Mouse (Mus musculus) midbrain, postnatal 0 days (tissue): Measurements from ENCODE around the gene Hap1. TPM values are rescaled to one million over a fixed set of nuclear protein-coding genes. Genes with fewer than 3 reads are reported as not detected.

Experiments used
- ATAC-seq: fragments of 200-750 bp; cut with Nextera tagmentation; 2 replicates; pipeline ENCODE4 v1.8.0; 2017; ENCODE audit warnings: moderate number of reproducible peaks, mild to moderate bottlenecking, moderate TSS enrichment, moderate library complexity; ENCODE audit not compliant: low FRiP score
- DNase-seq: peaks from one replicate; pipeline ENCODE4 v3.0.0-alpha.2; 2015; ENCODE audit warnings: low spot score
- H3K27ac ChIP-seq: fragments of 300-500 bp; sonication (generic); 2 replicates; pipeline ENCODE4 v1.5.1; 2014; ENCODE audit warnings: low read depth, mild to moderate bottlenecking, low read length, mixed read lengths
- H3K27me3 ChIP-seq: fragments of 300-500 bp; sonication (generic); 2 replicates; pipeline ENCODE4 v1.6.1; 2014; ENCODE audit warnings: low read length, control low read depth, mixed read lengths; ENCODE audit not compliant: insufficient read depth
- H3K36me3 ChIP-seq: fragments of 300-500 bp; sonication (generic); 2 replicates; pipeline ENCODE4 v1.6.1; 2014; ENCODE audit warnings: low read length, control low read depth, mixed read lengths; ENCODE audit not compliant: insufficient read depth
- H3K4me1 ChIP-seq: fragments of 300-500 bp; sonication (generic); 2 replicates; pipeline ENCODE4 v1.6.1; 2014; ENCODE audit warnings: mild to moderate bottlenecking, control low read depth, antibody characterized with exemption, low read length, mixed read lengths; ENCODE audit not compliant: insufficient read depth
- H3K4me2 ChIP-seq: fragments of 300-500 bp; sonication (generic); 2 replicates; pipeline ENCODE4 v1.6.1; 2014; ENCODE audit warnings: low read depth, mild to moderate bottlenecking, low read length, mixed read lengths; ENCODE audit not compliant: poor library complexity, severe bottlenecking
- H3K4me3 ChIP-seq: fragments of 300-500 bp; sonication (generic); 2 replicates; pipeline ENCODE4 v1.5.1; 2014; ENCODE audit warnings: low read depth, mild to moderate bottlenecking, low read length, moderate library complexity
- H3K9ac ChIP-seq: fragments of 300-500 bp; sonication (generic); replicated peaks from 2 replicates; pipeline ENCODE4 v1.6.1; 2014; ENCODE audit warnings: mild to moderate bottlenecking, low read length, moderate library complexity, mixed read lengths; ENCODE audit not compliant: poor library complexity, severe bottlenecking
- H3K9me3 ChIP-seq: fragments of 300-500 bp; sonication (generic); 2 replicates; pipeline ENCODE4 v1.6.1; 2016; ENCODE audit warnings: low read length, control low read depth
- CTCF ChIP-seq: IDR thresholded peaks from 2 replicates; pipeline ENCODE4 v1.5.1; 2016; ENCODE audit warnings: antibody characterized with exemption, mild to moderate bottlenecking
- WGBS: fragments of 180-500 bp; shearing (Covaris S2); extraction: QIAGEN DNeasy Blood & Tissue Kit; methylation state at CpG from one replicate; pipeline ENCODE4 v1.1.7; 2014; 5-methylcytosine and 5-hydroxymethylcytosine counted together
- polyA plus RNA-seq: library from polyadenylated mRNA; unstranded; fragments of >200 nt; fragmentation: Nextera tagmentation; extraction: Ambion mirVana; gene quantifications from 2 replicates; pipeline ENCODE4 v1.2.1, GENCODE M21; 2015
- total RNA-seq: library from RNA; depleted of rRNA; stranded (reverse); fragments of >200 nt; gene quantifications from 2 replicates; pipeline ENCODE4 v1.2.3, GENCODE M21; 2014

Gene Hap1
- total and polyA plus RNA-seq, 2 experiments from 2014 or later, result 631 to 743 TPM

DNA sequence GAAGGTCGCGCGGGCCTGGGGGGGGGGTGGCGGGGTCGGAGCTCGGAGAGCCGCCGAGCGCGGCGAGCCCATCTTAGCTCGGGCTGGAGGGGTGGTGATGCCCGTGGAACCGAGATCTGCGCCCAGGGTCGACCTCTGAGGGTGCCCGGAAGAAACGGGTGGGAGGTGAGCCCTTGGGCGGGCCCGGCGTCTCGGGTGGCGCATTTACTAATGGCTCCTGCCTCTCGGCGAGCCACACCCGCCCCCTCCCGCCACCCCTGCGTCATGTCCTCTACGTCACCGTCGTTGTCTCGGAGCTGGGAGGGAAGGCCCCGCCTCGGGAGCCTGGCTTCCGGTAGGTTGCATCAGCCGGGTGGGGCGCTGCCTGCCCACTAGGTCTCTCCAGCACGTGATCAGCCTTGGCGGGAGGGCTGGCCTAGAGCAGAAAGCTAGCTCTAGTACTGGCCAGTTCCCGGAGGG is 35.7 kb downstream of the Hap1 start:
- peaks cover 10% of the 10 kb centered on the region for H3K36me3 ChIP-seq
- H3K4me1 ChIP-seq, result 0 out of 2 replicates have a peak, but pooled peaks cover 3% of the 10 kb centered on the region
- H3K9me3 ChIP-seq, result no peaks in the 10 kb centered on the region
- peak overlapping the region; percentile 100 for H3K27ac ChIP-seq
- H3K27me3 ChIP-seq, result no peaks in the 10 kb centered on the region
- H3K4me2 ChIP-seq, result peak overlapping the region; percentile 59
- peak overlapping the region; percentile 72 for H3K4me3 ChIP-seq
- 0% methylated on average over 27 of the region's 40 CpGs for WGBS
- ATAC-seq (peak; percentile 91), DNase-seq (peak; percentile 97)
- H3K9ac ChIP-seq, result peak overlapping the region; percentile 99
- peak; percentile 36 for TF ChIP-seq CTCF

- under 1% methylated on average over 41 of the region's 58 CpGs for WGBS
- peak within 1 kb of the TSS; percentile 99 for H3K9ac ChIP-seq
Observed at GRCm38 (mm10) chr11:100319492-100320171, 36.3 kb downstream of the Hap1 start, which contains the start of gene Eif1. Gene Eif1, plus strand, starts transcription at chr11:100319885.

GRCm38 (mm10) chr11:100318529-100319451 is 37.1 kb downstream of the Hap1 start:
- 88% methylated on average over 10 of the region's 10 CpGs for WGBS
- Histone ChIP-seq H3K36me3 (peaks cover 10% of the 10 kb centered on the region), H3K9me3 (no peaks in the 10 kb centered on the region), H3K27ac (peak overlapping the region; percentile 63; the same call in 1 of the 2 replicates), H3K4me1 (0 out of 2 replicates have a peak, but pooled peaks cover 3% of the 10 kb centered on the region), H3K9ac (0 out of 2 replicates have a peak overlapping the region, but pooled peaks have one; percentile 13), H3K4me3 (peak overlapping the region; percentile 72), H3K4me2 (peak overlapping the region; percentile 52), H3K27me3 (no peaks in the 10 kb centered on the region)
- TF ChIP-seq CTCF, result no peak
- ATAC-seq, result no peak
- DNase-seq, result no peak

More at GRCm38 (mm10) chr11:100319492-100320171, 36.3 kb downstream of the Hap1 start, which contains the start of gene Eif1:
- Histone ChIP-seq H3K4me3 (peak within 1 kb of the TSS; percentile 72), H3K4me1 (0 out of 2 replicates have a peak, but pooled peaks cover 3% of the 10 kb centered on the region), H3K36me3 (peaks cover 10% of the 10 kb centered on the region), H3K9me3 (no peaks in the 10 kb centered on the region), H3K4me2 (peak within 1 kb of the TSS; percentile 59), H3K27ac (peak within 1 kb of the TSS; percentile 100), H3K27me3 (no peaks in the 10 kb centered on the region)
- TF ChIP-seq CTCF, result no peak
- peak; percentile 93 for ATAC-seq
- DNase-seq, result peak; percentile 100

DNA sequence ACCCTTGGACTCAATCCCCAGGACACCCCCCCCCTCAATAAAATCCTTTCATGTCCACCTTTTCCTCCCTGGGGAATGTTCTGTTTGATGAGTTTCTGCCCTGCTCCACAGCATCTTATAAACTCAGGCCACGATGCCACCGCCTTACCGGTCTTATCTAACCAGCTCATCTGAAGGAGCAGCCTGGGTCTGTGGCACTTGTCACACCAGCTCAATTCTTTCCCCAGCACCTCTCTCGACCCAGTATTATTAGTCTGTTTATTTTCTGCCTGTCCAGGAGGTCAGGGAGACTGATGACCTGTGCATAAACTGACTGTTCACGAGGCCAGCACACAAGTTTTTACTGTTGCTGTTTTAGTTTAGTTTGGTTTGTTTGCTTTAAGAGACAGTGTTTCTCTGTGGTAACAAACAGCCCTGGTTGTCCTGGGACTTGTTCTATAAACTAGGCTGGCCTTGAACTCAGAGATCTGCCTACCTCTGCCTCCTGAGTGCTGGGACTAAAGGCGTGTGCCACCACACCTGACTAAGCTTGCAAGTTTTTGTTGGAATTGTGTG is 38.0 kb downstream of the Hap1 start:
- H3K4me1 ChIP-seq, result 0 out of 2 replicates have a peak, but pooled peaks cover 3% of the 10 kb centered on the region
- TF ChIP-seq CTCF, result no peak
- no peak for DNase-seq
- H3K27me3 ChIP-seq, result no peaks in the 10 kb centered on the region
- no peak overlapping the region for H3K4me2 ChIP-seq
- no peaks in the 10 kb centered on the region for H3K9me3 ChIP-seq
- H3K36me3 ChIP-seq, result peaks cover 10% of the 10 kb centered on the region
- ATAC-seq, result no peak
- H3K4me3 ChIP-seq, result no peak overlapping the region
- H3K27ac ChIP-seq, result no peak overlapping the region
- WGBS, result 76% methylated on average over 6 of the region's 6 CpGs
- no peak overlapping the region for H3K9ac ChIP-seq

DNA sequence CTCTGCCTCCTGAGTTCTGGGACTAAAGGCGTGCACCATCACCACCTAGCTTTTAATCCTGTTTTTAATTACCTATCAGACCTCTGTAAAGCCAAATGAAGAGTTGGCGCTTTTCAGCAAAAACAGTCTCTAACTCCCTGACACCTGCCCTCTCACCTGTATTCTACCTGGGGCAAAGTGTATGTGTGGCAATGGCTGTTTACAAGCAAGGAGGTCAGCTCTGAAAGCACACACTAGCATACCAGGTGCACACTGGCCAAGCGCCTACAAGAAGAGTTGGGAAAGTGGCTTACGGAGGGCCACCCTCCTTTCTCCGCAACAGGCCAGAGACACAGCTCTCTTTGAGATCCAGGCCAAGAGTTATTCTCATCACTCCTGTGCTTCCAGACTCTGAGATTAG is 40.5 kb downstream of the Hap1 start:
- WGBS, result 89% methylated on average over 5 of the region's 5 CpGs
- H3K36me3 ChIP-seq, result no peaks in the 10 kb centered on the region
- H3K4me2 ChIP-seq, result no peak overlapping the region
- no peak overlapping the region for H3K9ac ChIP-seq
- no peaks in the 10 kb centered on the region for H3K27me3 ChIP-seq
- no peak overlapping the region for H3K27ac ChIP-seq
- TF ChIP-seq CTCF, result no peak
- no peak overlapping the region for H3K4me3 ChIP-seq
- DNase-seq (no peak), ATAC-seq (no peak)
- no peaks in the 10 kb centered on the region for H3K9me3 ChIP-seq
- 0 out of 2 replicates have a peak, but pooled peaks cover 7% of the 10 kb centered on the region for H3K4me1 ChIP-seq
